Mouse (Mus musculus) C2C12 (cell line): Measurements from ENCODE around the gene Cldn6.

ENCODE experiments used
- CEBPB ChIP-seq: IDR thresholded peaks from one replicate; pipeline ENCODE4 v1.6.1; 2011; ENCODE audit warnings: low read depth, mild to moderate bottlenecking, control low read depth, moderate library complexity
- CTCF ChIP-seq: IDR thresholded peaks from one replicate; pipeline ENCODE4 v1.5.1; 2011; ENCODE audit not compliant: control insufficient read depth, insufficient read depth, insufficient read length
- FOSL1 ChIP-seq: IDR thresholded peaks from one replicate; pipeline ENCODE4 v1.8.0; 2011; ENCODE audit warnings: mild to moderate bottlenecking, low read length; ENCODE audit not compliant: poor library complexity, insufficient read depth, severe bottlenecking
- MAX ChIP-seq: IDR thresholded peaks from one replicate; pipeline ENCODE4 v1.6.1; 2011; ENCODE audit warnings: mild to moderate bottlenecking, control low read depth
- USF1 ChIP-seq: IDR thresholded peaks from one replicate; pipeline ENCODE4 v1.6.1; 2011; ENCODE audit warnings: low read depth, mild to moderate bottlenecking, control low read depth, moderate library complexity

DNA sequence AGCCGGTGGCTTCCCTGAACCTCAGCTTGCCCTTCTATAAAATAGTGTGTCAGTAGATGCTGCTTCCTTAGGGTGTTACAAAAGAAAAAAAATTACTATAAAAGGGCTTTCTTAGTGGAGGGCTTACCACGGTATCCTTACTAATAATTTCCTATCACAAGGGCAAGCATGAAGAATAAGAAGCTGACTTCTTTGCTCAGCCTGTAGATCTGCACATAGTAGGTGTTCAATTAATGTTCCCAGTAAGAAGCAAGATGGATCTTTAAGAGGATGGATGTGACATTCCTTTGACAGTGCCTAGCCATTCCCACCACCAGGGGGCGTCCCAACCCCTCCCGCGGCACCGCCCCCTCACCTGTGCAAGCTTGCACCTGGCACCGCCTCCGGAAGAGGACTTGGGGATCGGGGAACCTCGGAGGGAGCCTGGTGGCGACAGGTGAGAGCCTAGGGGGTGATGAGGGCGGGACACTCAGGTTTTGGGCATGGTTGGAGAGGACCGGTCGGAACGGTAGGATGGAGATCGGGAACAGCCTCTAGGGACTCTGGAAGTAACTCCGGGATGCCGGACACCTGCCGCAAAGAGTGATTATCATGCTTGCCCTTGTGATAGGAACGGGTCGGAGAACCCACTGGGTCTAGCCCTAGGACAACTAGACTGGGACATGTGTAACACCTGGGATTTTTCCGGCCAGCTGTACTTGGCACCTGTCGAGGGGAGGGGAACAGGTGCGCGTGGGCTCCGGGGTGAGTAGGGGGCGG lies 18.8 kb upstream of the Cldn6 start, which contains the start of gene Bicdl2:
- no peak for TF ChIP-seq FOSL1
- peak; percentile 43 for TF ChIP-seq CTCF
- TF ChIP-seq USF1: no peak
- no peak for TF ChIP-seq CEBPB
- TF ChIP-seq MAX: no peak
